Mouse (Mus musculus): ENCODE measurements around the gene Mrap2. TPM values are rescaled to one million over a fixed set of nuclear protein-coding genes. Genes with fewer than 3 reads are reported as not detected.
"Not testable (repeated sequence)": the region's sequence is repeated elsewhere in the genome, so short reads cannot be mapped to it uniquely, and the experiment has no call there.

Mrap2 gene
- total and polyA plus RNA-seq, 3 experiments = 0.15 TPM; not detected in 2

DNA sequence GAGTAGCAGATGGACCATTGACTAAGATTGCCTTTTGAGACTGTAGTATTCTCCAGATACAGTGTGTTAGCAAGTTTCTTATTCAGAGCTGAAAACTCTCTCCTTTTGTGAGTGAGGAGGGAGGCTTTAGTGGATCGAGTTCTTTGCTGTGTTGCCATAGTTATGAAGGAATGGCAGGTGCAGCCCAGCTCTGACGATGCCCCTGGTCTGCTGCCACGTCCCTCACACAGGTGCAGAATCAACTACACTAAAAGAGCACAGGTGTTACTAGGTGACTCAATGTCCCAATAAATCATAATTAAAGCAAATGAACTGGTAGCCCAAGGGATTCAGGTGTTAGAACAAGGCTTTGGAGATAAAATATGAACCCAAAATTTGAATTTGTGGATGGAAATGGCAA lies 25.1 kb upstream of the Mrap2 start:
- Histone ChIP-seq H3K9ac (ENCODE audit: control insufficient read depth, low read depth, low read length, poor library complexity, severe bottlenecking) (no peak overlapping the region), H3K36me3 (ENCODE audit: control insufficient read depth in 1 of 2, insufficient read depth in 2 of 2, low read length in 2 of 2) (no peaks in the 10 kb centered on the region), H3K27me3 (ENCODE audit: control insufficient read depth in 1 of 2, insufficient read depth in 2 of 2, low read length in 2 of 2) (no peaks in the 10 kb centered on the region), H3K79me2 (ENCODE audit: control insufficient read depth, insufficient read depth, low read length, poor library complexity) (no peaks in the 10 kb centered on the region), H3K4me1 (ENCODE audit: control insufficient read depth in 1 of 2, insufficient read depth in 2 of 2, low read length in 2 of 2) (no peaks in the 10 kb centered on the region), H3K4me3 (ENCODE audit: control insufficient read depth in 1 of 2, insufficient read depth in 1 of 2, low read depth in 2 of 2, low read length in 2 of 2) (no peak overlapping the region), H3K9me3 (replicated peaks; ENCODE audit: insufficient read depth, low read length) (no peaks in the 10 kb centered on the region), H3K27ac (ENCODE audit: control insufficient read depth, low read depth, low read length) (no peak overlapping the region)
- TF ChIP-seq TCF12 (IDR thresholded peaks at IDR 0.05; ENCODE audit: low read depth, low read length) = no peak
- no peak for TF ChIP-seq TBP (IDR thresholded peaks at IDR 0.05; ENCODE audit: low read depth, low read length)
- TF ChIP-seq MAFK (IDR thresholded peaks at IDR 0.05; ENCODE audit: borderline replicate concordance, low read depth, low read length) = no peak
- DNase-seq (ENCODE audit: low read depth, low spot score) = no peak

GRCm38 (mm10) chr9:87121956-87122493 lies 22.1 kb upstream of the Mrap2 start:
- Histone ChIP-seq H3K36me3 (ENCODE audit: control insufficient read depth in 1 of 2, insufficient read depth in 2 of 2, low read length in 2 of 2) (no peaks in the 10 kb centered on the region), H3K9ac (ENCODE audit: control insufficient read depth, low read depth, low read length, poor library complexity, severe bottlenecking) (no peak overlapping the region), H3K27me3 (ENCODE audit: control insufficient read depth in 1 of 2, insufficient read depth in 2 of 2, low read length in 2 of 2) (peaks cover 0 to 1% of the 10 kb centered on the region in 2 experiments; a peak in 1 of 4 replicates), H3K27ac (ENCODE audit: control insufficient read depth, low read depth, low read length) (no peak overlapping the region), H3K4me3 (ENCODE audit: control insufficient read depth in 1 of 2, insufficient read depth in 1 of 2, low read depth in 2 of 2, low read length in 2 of 2) (no peak overlapping the region), H3K79me2 (ENCODE audit: control insufficient read depth, insufficient read depth, low read length, poor library complexity) (no peaks in the 10 kb centered on the region), H3K9me3 (replicated peaks; ENCODE audit: insufficient read depth, low read length) (no peaks in the 10 kb centered on the region), H3K4me1 (ENCODE audit: control insufficient read depth in 1 of 2, insufficient read depth in 2 of 2, low read length in 2 of 2) (no peaks in the 10 kb centered on the region)
- TF ChIP-seq USF1 (IDR thresholded peaks at IDR 0.05; ENCODE audit: low read depth, low read length) (no peak), UBTF (IDR thresholded peaks at IDR 0.05; ENCODE audit: borderline replicate concordance, insufficient read depth, low read depth, low read length) (no peak), MEF2A (IDR thresholded peaks at IDR 0.05; ENCODE audit: extremely low read depth, insufficient replicate concordance, low read depth, low read length, poor library complexity, severe bottlenecking) (no peak), BHLHE40 (IDR thresholded peaks at IDR 0.05; ENCODE audit: borderline replicate concordance, low read depth, low read length) (no peak), ZC3H11A (IDR thresholded peaks at IDR 0.05; ENCODE audit: low read depth, low read length) (no peak), CHD2 (IDR thresholded peaks at IDR 0.05; ENCODE audit: low read length) (no peak), GABPA (IDR thresholded peaks at IDR 0.05; ENCODE audit: low read depth, low read length) (no peak), MAFK (IDR thresholded peaks at IDR 0.05; ENCODE audit: borderline replicate concordance, low read depth, low read length) (no peak), HCFC1 (IDR thresholded peaks at IDR 0.05; ENCODE audit: low read depth, low read length) (no peak), JUND (IDR thresholded peaks at IDR 0.05; ENCODE audit: low read depth, low read length) (no peak), POLR2AphosphoS2 (IDR thresholded peaks at IDR 0.05; ENCODE audit: low read length) (no peak), MYB (IDR thresholded peaks at IDR 0.05; ENCODE audit: low read depth, low read length) (no peak)
- no peak for DNase-seq (ENCODE audit: low read depth, low spot score)

DNA sequence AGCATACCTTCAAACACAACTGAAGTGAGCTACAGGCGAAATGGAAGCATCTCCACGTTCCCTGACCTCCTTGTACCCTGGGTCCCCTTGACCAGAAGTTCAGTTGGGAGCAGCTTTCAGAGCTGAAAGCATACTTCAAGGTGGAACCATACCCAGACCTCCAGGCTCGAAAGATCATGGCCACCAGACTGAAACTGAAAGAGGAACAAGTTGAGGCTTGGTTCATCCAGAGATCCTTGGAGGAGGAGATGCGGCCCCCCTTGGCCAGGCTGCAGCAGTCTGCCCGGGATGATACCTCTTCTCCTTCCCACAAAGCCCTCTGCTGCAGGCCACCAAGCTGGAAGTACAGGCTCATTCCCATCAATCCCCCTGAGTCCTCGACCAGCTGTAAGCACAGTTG lies 17.1 kb upstream of the Mrap2 start:
- not testable (repeated sequence) for H3K36me3 ChIP-seq (ENCODE audit: control insufficient read depth in 1 of 2, insufficient read depth in 2 of 2, low read length in 2 of 2); H3K79me2 ChIP-seq (ENCODE audit: control insufficient read depth, insufficient read depth, low read length, poor library complexity); H3K27ac ChIP-seq (ENCODE audit: control insufficient read depth, low read depth, low read length); H3K4me3 ChIP-seq (ENCODE audit: control insufficient read depth in 1 of 2, insufficient read depth in 1 of 2, low read depth in 2 of 2, low read length in 2 of 2); H3K9me3 ChIP-seq (replicated peaks; ENCODE audit: insufficient read depth, low read length); H3K27me3 ChIP-seq (ENCODE audit: control insufficient read depth in 1 of 2, insufficient read depth in 2 of 2, low read length in 2 of 2); H3K9ac ChIP-seq (ENCODE audit: control insufficient read depth, low read depth, low read length, poor library complexity, severe bottlenecking); DNase-seq (ENCODE audit: low read depth, low spot score); H3K4me1 ChIP-seq (ENCODE audit: control insufficient read depth in 1 of 2, insufficient read depth in 2 of 2, low read length in 2 of 2)
